Mouse (Mus musculus): ENCODE measurements at regions not wholly inside any gene's neighbourhood (a gene's known extent, or its start where the extent isn't known, plus 50 kb on each side); places are given as distances from the start of the nearest gene placed in this dataset.

GRCm38 (mm10) chr1:133474546-133474945 is 50.4 kb upstream of the Sox13 start:
- no peak for DNase-seq (ENCODE audit: inconsistent ontology term)
